Mouse (Mus musculus): ENCODE results near the gene Snx22. TPM values are rescaled to one million over a fixed set of nuclear protein-coding genes. Genes with fewer than 3 reads are reported as not detected.

The Snx22 gene
- polyA plus RNA-seq, 1 experiment, result 0.10 TPM

GRCm38 (mm10) chr9:66104601-66105000 is 35.1 kb upstream of the Snx22 start:
- Histone ChIP-seq H3K36me3 (ENCODE audit: control insufficient read depth, insufficient read depth, low read length) (peaks cover 2% of the 10 kb centered on the region), H3K27ac (ENCODE audit: control insufficient read depth, insufficient read depth, low read depth, low read length) (no peak overlapping the region), H3K27me3 (ENCODE audit: control insufficient read depth, insufficient read depth, low read length) (no peaks in the 10 kb centered on the region), H3K4me3 (ENCODE audit: control insufficient read depth, low read depth, low read length) (no peak overlapping the region), H3K4me1 (ENCODE audit: control insufficient read depth, insufficient read depth, low read length) (no peaks in the 10 kb centered on the region)
- TF ChIP-seq CTCF (IDR thresholded peaks at IDR 0.05; ENCODE audit: control insufficient read depth, insufficient read depth, insufficient replicate concordance, low read depth, low read length) (no peak), POLR2A (IDR thresholded peaks at IDR 0.05; ENCODE audit: control insufficient read depth, low read depth, low read length) (no peak)

- no peaks in the 10 kb centered on the region for H3K4me1 ChIP-seq (ENCODE audit: control insufficient read depth, insufficient read depth, low read length)
- H3K4me3 ChIP-seq (ENCODE audit: control insufficient read depth, low read depth, low read length), result no peak overlapping the region
- TF ChIP-seq POLR2A (IDR thresholded peaks at IDR 0.05; ENCODE audit: control insufficient read depth, low read depth, low read length), result no peak
- TF ChIP-seq CTCF (IDR thresholded peaks at IDR 0.05; ENCODE audit: control insufficient read depth, insufficient read depth, insufficient replicate concordance, low read depth, low read length), result no peak
- H3K36me3 ChIP-seq (ENCODE audit: control insufficient read depth, insufficient read depth, low read length), result peaks cover 2% of the 10 kb centered on the region
- H3K27me3 ChIP-seq (ENCODE audit: control insufficient read depth, insufficient read depth, low read length), result no peaks in the 10 kb centered on the region
- no peak overlapping the region for H3K27ac ChIP-seq (ENCODE audit: control insufficient read depth, insufficient read depth, low read depth, low read length)
These were observed 33.1 kb upstream of the Snx22 start for GRCm38 (mm10) chr9:66102668-66103067.

GRCm38 (mm10) chr9:66101577-66101976 is 32.1 kb upstream of the Snx22 start:
- Histone ChIP-seq H3K4me3 (ENCODE audit: control insufficient read depth, low read depth, low read length) (no peak overlapping the region), H3K4me1 (ENCODE audit: control insufficient read depth, insufficient read depth, low read length) (no peaks in the 10 kb centered on the region), H3K27me3 (ENCODE audit: control insufficient read depth, insufficient read depth, low read length) (no peaks in the 10 kb centered on the region), H3K36me3 (ENCODE audit: control insufficient read depth, insufficient read depth, low read length) (peaks cover 5% of the 10 kb centered on the region), H3K27ac (ENCODE audit: control insufficient read depth, insufficient read depth, low read depth, low read length) (no peak overlapping the region)
- no peak for TF ChIP-seq CTCF (IDR thresholded peaks at IDR 0.05; ENCODE audit: control insufficient read depth, insufficient read depth, insufficient replicate concordance, low read depth, low read length)
- no peak for TF ChIP-seq POLR2A (IDR thresholded peaks at IDR 0.05; ENCODE audit: control insufficient read depth, low read depth, low read length)

GRCm38 (mm10) chr9:66092664-66093063 is 23.1 kb upstream of the Snx22 start:
- Histone ChIP-seq H3K36me3 (ENCODE audit: control insufficient read depth, insufficient read depth, low read length) (peaks cover 5% of the 10 kb centered on the region), H3K4me1 (ENCODE audit: control insufficient read depth, insufficient read depth, low read length) (no peaks in the 10 kb centered on the region; the same call in 1 of the 2 replicates), H3K27ac (ENCODE audit: control insufficient read depth, insufficient read depth, low read depth, low read length) (no peak overlapping the region)

GRCm38 (mm10) chr9:66091327-66092231 is 22.1 kb upstream of the Snx22 start:
- Histone ChIP-seq H3K4me3 (ENCODE audit: control insufficient read depth, low read depth, low read length) (no peak overlapping the region), H3K27ac (ENCODE audit: control insufficient read depth, insufficient read depth, low read depth, low read length) (no peak overlapping the region), H3K36me3 (ENCODE audit: control insufficient read depth, insufficient read depth, low read length) (peaks cover 3% of the 10 kb centered on the region), H3K4me1 (ENCODE audit: control insufficient read depth, insufficient read depth, low read length) (no peaks in the 10 kb centered on the region; the same call in 1 of the 2 replicates), H3K27me3 (ENCODE audit: control insufficient read depth, insufficient read depth, low read length) (no peaks in the 10 kb centered on the region)
- TF ChIP-seq CTCF (IDR thresholded peaks at IDR 0.05; ENCODE audit: control insufficient read depth, insufficient read depth, insufficient replicate concordance, low read depth, low read length), result no peak
- no peak for TF ChIP-seq POLR2A (IDR thresholded peaks at IDR 0.05; ENCODE audit: control insufficient read depth, low read depth, low read length)

More at GRCm38 (mm10) chr9:66092664-66093063, 23.1 kb upstream of the Snx22 start:
- TF ChIP-seq CTCF (IDR thresholded peaks at IDR 0.05; ENCODE audit: control insufficient read depth, insufficient read depth, insufficient replicate concordance, low read depth, low read length) (no peak), POLR2A (IDR thresholded peaks at IDR 0.05; ENCODE audit: control insufficient read depth, low read depth, low read length) (no peak)
- Histone ChIP-seq H3K27me3 (ENCODE audit: control insufficient read depth, insufficient read depth, low read length) (no peaks in the 10 kb centered on the region), H3K4me3 (ENCODE audit: control insufficient read depth, low read depth, low read length) (no peak overlapping the region)

- Histone ChIP-seq H3K4me3 (ENCODE audit: control insufficient read depth, low read depth, low read length) (no peak overlapping the region), H3K4me1 (ENCODE audit: control insufficient read depth, insufficient read depth, low read length) (no peaks in the 10 kb centered on the region; the same call in 1 of the 2 replicates), H3K27ac (ENCODE audit: control insufficient read depth, insufficient read depth, low read depth, low read length) (no peak overlapping the region), H3K27me3 (ENCODE audit: control insufficient read depth, insufficient read depth, low read length) (no peaks in the 10 kb centered on the region), H3K36me3 (ENCODE audit: control insufficient read depth, insufficient read depth, low read length) (peaks cover 3% of the 10 kb centered on the region)
- TF ChIP-seq CTCF (IDR thresholded peaks at IDR 0.05; ENCODE audit: control insufficient read depth, insufficient read depth, insufficient replicate concordance, low read depth, low read length) (no peak), POLR2A (IDR thresholded peaks at IDR 0.05; ENCODE audit: control insufficient read depth, low read depth, low read length) (no peak)
These were observed 21.2 kb upstream of the Snx22 start for GRCm38 (mm10) chr9:66090593-66091244.

GRCm38 (mm10) chr9:66088411-66088810 is 18.9 kb upstream of the Snx22 start:
- Histone ChIP-seq H3K27ac (ENCODE audit: control insufficient read depth, insufficient read depth, low read depth, low read length) (peak overlapping the region; percentile 69), H3K36me3 (ENCODE audit: control insufficient read depth, insufficient read depth, low read length) (peaks cover 1% of the 10 kb centered on the region; the same call in 1 of the 2 replicates), H3K27me3 (ENCODE audit: control insufficient read depth, insufficient read depth, low read length) (no peaks in the 10 kb centered on the region)

More at GRCm38 (mm10) chr9:66088411-66088810, 18.9 kb upstream of the Snx22 start:
- peak overlapping the region; percentile 16 for H3K4me3 ChIP-seq (ENCODE audit: control insufficient read depth, low read depth, low read length)
- no peaks in the 10 kb centered on the region; the same call in 1 of the 2 replicates for H3K4me1 ChIP-seq (ENCODE audit: control insufficient read depth, insufficient read depth, low read length)
- TF ChIP-seq CTCF (IDR thresholded peaks at IDR 0.05; ENCODE audit: control insufficient read depth, insufficient read depth, insufficient replicate concordance, low read depth, low read length), result peak; percentile 56; the same call in 1 of the 2 replicates
- no peak for TF ChIP-seq POLR2A (IDR thresholded peaks at IDR 0.05; ENCODE audit: control insufficient read depth, low read depth, low read length)
